Mouse (Mus musculus) lung, postnatal 4 days (tissue): Measurements from ENCODE around the gene 2010003K11Rik.

Experiments
- DNase-seq, 2 experiments: peaks; one replicate each; pipeline ENCODE4 v3.0.0; 2021

2010003K11Rik gene

GRCm38 (mm10) chr19:4498062-4498933 lies at the start of gene 2010003K11Rik:
Gene 2010003K11Rik (minus strand): TSS chr19:4498583.
- DNase-seq = no peak

- no peak for DNase-seq
These were observed 49.4 kb upstream of the 2010003K11Rik start for GRCm38 (mm10) chr19:4547801-4548200.

DNA sequence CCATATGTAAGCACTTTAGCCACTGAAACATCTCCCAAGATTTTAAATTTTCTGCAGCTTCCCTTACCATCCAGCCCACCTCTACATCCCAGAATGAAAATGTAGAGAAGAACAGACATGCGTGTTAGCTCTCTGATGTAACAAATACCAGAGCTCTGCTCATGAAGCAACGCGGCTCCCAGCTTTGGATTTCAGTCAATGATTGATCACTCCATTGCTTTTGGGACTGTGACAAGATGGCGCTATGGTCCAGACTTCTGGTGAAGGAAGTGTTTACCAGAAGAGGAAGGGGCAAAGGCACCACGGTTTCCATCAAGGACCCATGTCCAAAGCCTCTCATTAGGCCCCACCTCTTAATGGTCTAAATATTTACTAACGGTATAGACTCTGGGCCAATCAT lies 47.5 kb upstream of the 2010003K11Rik start:
- no peak for DNase-seq

DNA sequence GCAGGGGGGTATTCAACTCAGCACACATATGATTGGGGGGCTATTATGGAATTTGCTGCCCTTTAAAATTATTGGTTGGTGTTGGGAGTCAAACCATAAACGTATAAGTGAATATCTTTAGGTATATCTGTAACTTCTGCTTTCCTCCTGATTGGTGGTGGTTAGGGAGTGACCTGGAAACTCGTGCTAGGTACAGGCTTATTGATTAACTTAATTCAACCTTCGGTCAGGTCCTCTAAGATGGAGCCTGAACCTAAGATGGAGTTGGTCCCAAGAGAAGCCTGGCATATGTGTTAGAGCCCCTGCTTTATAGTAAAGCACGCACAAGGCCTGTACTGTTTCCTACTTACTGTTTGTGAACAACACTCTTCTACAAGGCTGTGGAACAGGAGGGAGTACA lies 46.7 kb upstream of the 2010003K11Rik start:
- DNase-seq = no peak

GRCm38 (mm10) chr19:4542081-4542480 lies 43.7 kb upstream of the 2010003K11Rik start:
- no peak for DNase-seq

DNA sequence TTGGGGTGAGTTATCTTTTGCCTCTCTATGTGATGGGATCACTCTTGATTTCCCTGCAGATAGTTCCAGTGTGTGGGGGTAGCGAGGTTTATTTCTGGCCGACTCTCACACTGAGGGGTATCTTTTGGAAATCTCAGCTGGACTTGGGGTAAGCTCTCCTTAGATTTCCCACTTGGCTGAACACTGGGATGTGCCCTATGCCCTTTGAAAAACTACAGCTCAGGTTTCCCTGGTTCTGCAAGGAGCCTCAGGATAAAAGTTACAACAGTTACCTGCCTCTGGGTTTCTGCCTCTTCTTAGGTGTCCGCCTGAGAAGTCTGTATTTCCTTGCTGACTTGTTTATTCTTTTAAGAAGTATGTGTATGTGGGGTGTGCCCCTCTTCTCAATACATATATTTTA lies 42.6 kb upstream of the 2010003K11Rik start:
- DNase-seq = no peak

DNA sequence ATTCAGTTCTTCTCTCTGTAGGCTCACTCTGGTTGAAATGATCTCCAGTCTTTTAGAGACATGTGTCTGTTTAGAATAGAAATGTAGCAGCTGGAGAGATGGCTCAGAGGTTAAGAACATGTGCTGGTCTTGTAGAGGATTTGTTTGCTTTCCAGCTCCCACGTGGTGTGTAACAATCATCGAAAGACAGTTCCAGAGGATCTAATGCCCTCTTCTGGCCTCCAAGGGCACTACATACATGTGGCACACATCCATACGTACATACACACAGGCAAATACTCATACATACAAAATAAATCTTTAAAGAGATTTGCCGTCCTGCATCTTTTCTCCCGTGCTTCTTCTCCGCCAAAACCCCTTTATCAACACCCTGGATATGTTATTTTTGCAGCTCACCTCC lies 41.9 kb upstream of the 2010003K11Rik start:
- no peak for DNase-seq

DNA sequence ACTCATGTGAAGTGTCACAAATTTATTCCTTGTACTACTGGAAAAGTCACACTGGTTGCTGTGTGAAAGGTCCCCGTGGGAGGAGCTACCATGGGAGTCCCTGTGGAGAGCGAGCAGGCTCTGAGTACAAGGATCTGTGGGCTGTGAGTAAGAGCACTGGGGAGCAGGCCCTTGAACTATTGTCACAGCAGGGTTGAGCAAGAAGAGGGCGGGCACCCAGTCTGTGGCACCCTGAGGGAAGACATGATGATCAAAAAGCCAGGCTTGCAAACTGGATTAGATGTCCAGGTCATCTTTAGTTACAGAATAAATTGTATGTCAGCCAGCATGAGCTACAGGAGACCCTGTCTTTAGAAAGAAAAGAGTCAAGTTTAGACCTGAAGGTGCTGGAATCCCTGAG lies 38.2 kb upstream of the 2010003K11Rik start:
- DNase-seq = peak; percentile 39 to 51

- DNase-seq = no peak
These were observed 37.5 kb upstream of the 2010003K11Rik start for GRCm38 (mm10) chr19:4535922-4536321.

DNA sequence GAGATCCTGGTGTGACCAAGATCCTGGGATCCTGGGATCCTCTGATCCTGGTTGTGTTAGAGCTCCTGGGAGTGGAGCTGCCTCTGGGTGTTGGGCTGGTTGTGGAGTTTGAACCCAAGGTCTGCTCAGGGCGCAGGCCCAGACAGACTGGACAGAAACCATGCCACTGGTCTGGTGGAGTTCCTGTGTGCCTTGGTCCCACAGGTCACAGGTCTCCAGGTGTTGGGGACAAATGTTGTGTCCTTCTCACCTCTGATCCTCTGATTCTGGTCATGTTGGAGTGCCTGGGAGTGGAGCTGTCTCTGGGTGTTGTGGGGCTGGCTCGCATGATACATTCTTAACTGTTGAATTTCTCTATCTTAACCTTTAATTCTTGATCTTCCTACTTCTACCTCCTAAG lies 36.3 kb upstream of the 2010003K11Rik start:
- DNase-seq = no peak

- DNase-seq = no peak
These were observed 23.2 kb upstream of the 2010003K11Rik start for GRCm38 (mm10) chr19:4521426-4522050.

- DNase-seq = no peak
These were observed 19.1 kb upstream of the 2010003K11Rik start for GRCm38 (mm10) chr19:4517483-4517882.

DNA sequence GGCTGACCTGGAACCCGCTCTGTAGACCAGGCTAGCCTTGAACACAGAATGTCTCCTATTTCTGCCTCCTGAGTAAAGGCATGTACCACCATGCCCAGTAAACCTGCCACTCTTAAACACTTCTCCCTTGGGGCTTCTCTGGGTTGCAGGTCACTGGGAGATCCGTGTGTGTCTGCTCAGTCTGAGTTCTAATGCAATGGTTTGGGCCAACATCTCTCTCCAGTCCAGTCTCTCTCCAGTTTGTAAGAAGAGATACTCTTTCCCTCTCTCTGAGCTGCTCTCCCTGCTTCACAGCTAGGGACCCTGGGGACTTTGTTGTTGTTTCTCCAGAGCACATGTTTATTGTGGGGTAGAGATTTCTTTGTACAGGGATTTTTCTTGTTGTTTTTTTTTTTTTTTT lies 17.9 kb upstream of the 2010003K11Rik start:
- no peak for DNase-seq

DNA sequence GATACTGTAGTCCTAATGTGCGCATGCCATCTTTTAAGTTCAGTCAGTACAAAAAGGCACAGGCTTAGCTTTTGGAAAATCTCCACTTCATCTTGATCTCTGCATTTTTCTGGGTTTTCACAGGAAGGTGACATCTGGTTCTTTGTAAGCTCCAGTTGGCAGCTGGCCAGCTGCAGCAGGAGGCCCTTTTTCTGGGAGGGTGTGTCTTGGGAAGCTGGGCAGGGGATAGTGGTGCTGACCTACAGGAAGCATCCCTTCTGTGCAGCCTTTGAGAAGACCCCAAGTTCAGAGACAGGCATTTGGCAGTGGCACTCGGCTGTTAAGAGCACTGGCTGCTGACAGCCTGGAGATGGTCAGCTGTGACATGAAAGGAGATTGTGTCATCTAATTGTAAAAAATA lies 17.4 kb upstream of the 2010003K11Rik start:
- peak in 1 of 2 experiments; percentile 52 for DNase-seq

DNA sequence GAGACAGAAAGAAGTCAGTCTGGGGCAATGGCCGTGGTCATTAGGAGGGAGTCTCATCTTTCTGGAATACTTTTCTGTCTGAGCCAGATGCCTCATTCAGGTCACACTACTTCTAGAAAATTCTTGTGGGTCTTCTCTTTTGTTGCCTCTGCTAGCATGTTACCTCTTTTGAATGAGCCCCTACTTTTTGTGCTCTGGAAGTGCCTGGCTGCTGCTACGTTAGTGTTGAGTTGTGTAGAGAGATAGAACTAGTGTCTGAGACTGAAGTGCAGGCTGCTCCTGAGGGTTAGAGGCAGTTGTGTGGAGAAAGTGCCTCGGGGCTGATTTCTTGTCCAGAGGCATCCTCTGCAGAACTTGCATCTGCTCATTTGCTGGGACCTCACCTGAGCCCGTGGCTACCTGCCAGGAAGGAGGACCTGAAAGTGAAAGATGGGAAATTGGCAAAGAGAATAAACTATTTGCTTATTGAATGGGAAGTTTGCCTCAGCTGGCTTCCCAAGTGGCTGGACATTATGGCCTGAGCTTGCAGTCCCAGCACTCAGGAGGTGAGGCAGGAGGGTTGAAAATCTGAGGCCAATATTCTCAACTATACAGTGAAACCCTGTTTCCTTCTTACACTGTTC lies 15.0 kb upstream of the 2010003K11Rik start:
- DNase-seq = no peak

- DNase-seq = no peak
These were observed 12.9 kb upstream of the 2010003K11Rik start for GRCm38 (mm10) chr19:4511116-4511841.

GRCm38 (mm10) chr19:4509986-4510963 lies 11.9 kb upstream of the 2010003K11Rik start, which contains the start of gene Pcx:
Gene Pcx (plus strand): TSS chr19:4510472.
- peak; percentile 99 for DNase-seq

- peak; percentile 32 to 48 for DNase-seq
These were observed 9.4 kb upstream of the 2010003K11Rik start for GRCm38 (mm10) chr19:4507746-4508145.

DNA sequence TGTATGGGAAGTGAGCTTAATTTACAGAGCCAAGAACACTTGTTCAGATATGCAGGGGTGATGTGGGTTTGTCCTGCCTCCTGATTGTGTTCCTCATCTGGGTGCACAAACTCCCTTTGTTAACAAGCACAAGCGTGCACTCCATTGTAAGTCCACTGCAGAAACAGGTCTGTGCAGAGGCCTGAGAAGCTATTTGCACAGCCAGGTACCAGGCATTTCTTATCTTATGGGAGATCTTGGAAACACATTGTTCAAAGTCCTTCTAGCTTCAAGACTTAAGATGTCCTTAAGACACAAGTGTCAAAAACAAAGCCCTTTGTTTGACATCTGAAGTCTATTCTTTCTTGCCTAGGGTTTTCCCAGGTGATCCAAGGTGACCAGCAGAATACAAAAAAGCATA lies 6.4 kb upstream of the 2010003K11Rik start:
- DNase-seq = no peak

GRCm38 (mm10) chr19:4502701-4503100 lies 4.3 kb upstream of the 2010003K11Rik start:
- no peak for DNase-seq

DNA sequence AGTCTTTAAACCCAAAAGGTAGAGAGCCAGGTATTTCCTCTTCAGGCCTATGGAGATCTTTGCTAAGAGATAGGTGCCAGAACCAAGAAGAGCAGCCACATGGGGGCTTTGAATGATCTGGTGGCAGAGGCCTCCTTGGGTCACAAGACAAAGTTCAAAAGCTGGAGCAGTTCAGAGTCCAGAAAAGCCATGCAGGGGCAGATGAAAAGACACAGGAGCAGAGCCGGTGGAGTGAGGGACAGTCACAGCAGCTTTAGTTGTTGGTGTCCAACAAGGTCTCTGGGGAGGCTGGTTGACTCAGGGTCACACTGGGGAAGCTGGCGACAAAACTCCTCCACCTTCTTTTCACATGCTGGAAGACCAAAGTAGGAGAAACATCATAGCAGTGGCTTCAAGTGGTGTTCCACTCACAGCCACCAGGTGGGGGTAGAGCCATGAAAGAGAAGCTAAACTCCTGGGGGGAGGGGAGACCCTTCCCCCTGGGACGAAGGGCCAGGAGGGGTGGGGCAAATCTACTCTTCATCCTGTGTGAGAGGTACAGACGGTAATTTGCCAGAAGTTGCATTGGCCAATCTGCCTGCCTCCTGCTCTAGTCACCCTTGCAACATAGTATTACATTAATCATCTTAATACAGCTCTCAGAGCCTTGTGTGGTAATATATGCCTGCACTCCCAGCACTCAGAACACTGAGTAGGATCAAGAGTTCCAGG lies 965 bp downstream of the 2010003K11Rik start:
- peak; percentile 67 to 81 for DNase-seq
